13 mouse cellular contexts compared by ENCODE assay signal in genomic region chr15:85724271-85725165, GRCm38 (mm10). TPM values are rescaled to one million over a fixed set of nuclear protein-coding genes. Genes with fewer than 3 reads are reported as not detected.
DNase-seq lines count a peak whose midpoint lies in the region; ATAC-seq and TF ChIP-seq lines count a peak whose summit lies in the region.
"Had no signal": no experiment of that assay in that cellular context is flagged by ENCODE, and none has a peak within 500 bp of the region (broad histone marks: within the 10 kb centered on the region; RNA-seq: fewer than 3 reads in every experiment).

No protein-coding gene starts in this region.

- no peaks in the 10 kb centered on the region for H3K36me3 ChIP-seq in hindbrain, postnatal 0 days (ENCODE audit: insufficient read depth, low read length)
- no peaks in the 10 kb centered on the region for H3K36me3 ChIP-seq in hindbrain, embryonic 13.5 days
- no peaks in the 10 kb centered on the region for H3K36me3 ChIP-seq in heart, embryonic 12.5 days
- no peaks in the 10 kb centered on the region for H3K36me3 ChIP-seq in kidney, postnatal 0 days (ENCODE audit: insufficient read depth, low read length)
- H3K36me3 ChIP-seq: neural tube, embryonic 12.5 days had no signal

- no peak for DNase-seq in hindbrain, postnatal 0 days (ENCODE audit: low spot score)
- peak; percentile 92 for DNase-seq in adrenal gland, postnatal 14 days
- DNase-seq in kidney, postnatal 0 days (ENCODE audit: low spot score), result no peak
- DNase-seq in right cerebral cortex, postnatal 25 days, result no peak
- DNase-seq in lung, postnatal 14 days, result no peak
- DNase-seq in embryo, embryonic 11 days, result no peak
- DNase-seq: cerebellum, adult 8-10 months; right cerebral cortex, postnatal 14 days had no signal

- H3K4me3 ChIP-seq in hindbrain, postnatal 0 days (ENCODE audit: low read length), result no peak overlapping the region
- H3K4me3 ChIP-seq in hindbrain, embryonic 13.5 days, result no peak overlapping the region
- no peak overlapping the region for H3K4me3 ChIP-seq in heart, embryonic 12.5 days
- H3K4me3 ChIP-seq in kidney, postnatal 0 days (replicated peaks; ENCODE audit: low read depth, low read length), result no peak overlapping the region
- H3K4me3 ChIP-seq: neural tube, embryonic 12.5 days had no signal

- H3K4me1 ChIP-seq in hindbrain, postnatal 0 days (ENCODE audit: insufficient read depth, low read length), result 0 out of 2 replicates have a peak, but pooled peaks cover 9% of the 10 kb centered on the region
- H3K4me1 ChIP-seq in hindbrain, embryonic 13.5 days (replicated peaks), result no peaks in the 10 kb centered on the region
- peaks cover 25% of the 10 kb centered on the region for H3K4me1 ChIP-seq in heart, embryonic 12.5 days (replicated peaks)
- 0 out of 2 replicates have a peak, but pooled peaks cover 4% of the 10 kb centered on the region for H3K4me1 ChIP-seq in kidney, postnatal 0 days (replicated peaks; ENCODE audit: insufficient read depth, low read length)
- H3K4me1 ChIP-seq: neural tube, embryonic 12.5 days had no signal

- peak overlapping the region; percentile 51 for H3K27ac ChIP-seq in hindbrain, postnatal 0 days
- no peak overlapping the region for H3K27ac ChIP-seq in hindbrain, embryonic 13.5 days
- peak overlapping the region; percentile 84 for H3K27ac ChIP-seq in heart, embryonic 12.5 days (ENCODE audit: poor library complexity, severe bottlenecking)
- H3K27ac ChIP-seq in kidney, postnatal 0 days, result 0 out of 2 replicates have a peak overlapping the region, but pooled peaks have one; percentile 25
- H3K27ac ChIP-seq: neural tube, embryonic 12.5 days had no signal

- H3K27me3 ChIP-seq in hindbrain, postnatal 0 days (ENCODE audit: insufficient read depth, low read length), result no peaks in the 10 kb centered on the region
- peaks cover 22% of the 10 kb centered on the region for H3K27me3 ChIP-seq in hindbrain, embryonic 13.5 days
- H3K27me3 ChIP-seq in heart, embryonic 12.5 days (replicated peaks), result peaks cover 19% of the 10 kb centered on the region
- H3K27me3 ChIP-seq in kidney, postnatal 0 days (ENCODE audit: insufficient read depth, low read length), result no peaks in the 10 kb centered on the region

- WGBS in hindbrain, postnatal 0 days, result 35% methylated on average over 11 of the region's 11 CpGs
- 42% methylated on average over 11 of the region's 11 CpGs for WGBS in hindbrain, embryonic 13.5 days
- 32% methylated on average over 11 of the region's 11 CpGs for WGBS in heart, embryonic 12.5 days
- 31% methylated on average over 11 of the region's 11 CpGs for WGBS in kidney, postnatal 0 days

- peak; percentile 71 for ATAC-seq in hindbrain, postnatal 0 days
- ATAC-seq in hindbrain, embryonic 13.5 days (ENCODE audit: low FRiP score), result no peak
- ATAC-seq in heart, embryonic 12.5 days (ENCODE audit: insufficient number of reproducible peaks, low FRiP score), result peak; percentile 63
- ATAC-seq in kidney, postnatal 0 days (replicated peaks; ENCODE audit: low FRiP score, low read depth), result peak; percentile 38; the same call in 1 of the 2 replicates

- H3K9ac ChIP-seq in hindbrain, postnatal 0 days (replicated peaks; ENCODE audit: low read length), result no peak overlapping the region
- no peak overlapping the region for H3K9ac ChIP-seq in hindbrain, embryonic 13.5 days
- no peak overlapping the region for H3K9ac ChIP-seq in heart, embryonic 12.5 days
- H3K9ac ChIP-seq in kidney, postnatal 0 days (ENCODE audit: low read depth, low read length), result no peak overlapping the region
- H3K9ac ChIP-seq: neural tube, embryonic 12.5 days had no signal

- no peak overlapping the region for H3K4me2 ChIP-seq in hindbrain, postnatal 0 days (ENCODE audit: low read depth, low read length)
- H3K4me2 ChIP-seq in hindbrain, embryonic 13.5 days, result no peak overlapping the region
- H3K4me2 ChIP-seq in heart, embryonic 12.5 days, result no peak overlapping the region
- H3K4me2 ChIP-seq in kidney, postnatal 0 days (ENCODE audit: low read length), result no peak overlapping the region
- H3K4me2 ChIP-seq: liver, embryonic 11.5 days; neural tube, embryonic 12.5 days had no signal

- no peak for TF ChIP-seq CTCF in hindbrain, postnatal 0 days (IDR thresholded peaks at IDR 0.05; ENCODE audit: low read depth)
- no peak for TF ChIP-seq CTCF in kidney, postnatal 0 days (IDR thresholded peaks at IDR 0.05; ENCODE audit: low read depth)

- no peaks in the 10 kb centered on the region for H3K9me3 ChIP-seq in hindbrain, postnatal 0 days (ENCODE audit: low read length)
- H3K9me3 ChIP-seq in hindbrain, embryonic 13.5 days, result no peaks in the 10 kb centered on the region
- no peaks in the 10 kb centered on the region for H3K9me3 ChIP-seq in heart, embryonic 12.5 days (replicated peaks)
- H3K9me3 ChIP-seq in kidney, postnatal 0 days (replicated peaks; ENCODE audit: low read length), result no peaks in the 10 kb centered on the region
- H3K9me3 ChIP-seq: neural tube, embryonic 12.5 days had no signal

RNA-seq across cellular contexts. Expression of gene Ppara, which starts 10.3 kb away (rescaled TPM):
- total RNA-seq in hindbrain, postnatal 0 days (2014; rRNA removed), result 1.2 and 6.6 TPM in 2 replicates
- 1.9 and 2.7 TPM in 2 replicates for polyA plus RNA-seq in hindbrain, postnatal 0 days (2015; fragmentation: Nextera tagmentation; extraction: Ambion mirVana)
- 1.2 and 1.7 TPM in 2 replicates for polyA plus RNA-seq in hindbrain, embryonic 13.5 days (2015; fragmentation: Nextera tagmentation; extraction: Ambion mirVana)
- total RNA-seq in adrenal gland, postnatal 14 days (2021), result 63.3 and 84.9 TPM in 2 replicates
- polyA plus RNA-seq in heart, embryonic 12.5 days (2016; fragmentation: Nextera tagmentation; extraction: Ambion mirVana), result 2.3 and 3.3 TPM in 2 replicates
- polyA plus RNA-seq in kidney, postnatal 0 days (2015; fragmentation: Nextera tagmentation; extraction: Ambion mirVana), result 10.9 and 12.0 TPM in 2 replicates
- total RNA-seq: megakaryocyte, adult 5-6 weeks had no signal
